Mouse (Mus musculus) ES-Bruce4 (cell line): ENCODE measurements around the gene Pipox.

Experiments
- CTCF ChIP-seq: IDR thresholded peaks from one replicate; pipeline ENCODE4 v1.8.1; 2011; ENCODE audit warnings: low read depth, low read length
- EP300 ChIP-seq: IDR thresholded peaks from 2 replicates; pipeline ENCODE4 v1.6.1; 2011; ENCODE audit warnings: low read depth, low read length; ENCODE audit not compliant: insufficient read depth
- POLR2A ChIP-seq: IDR thresholded peaks from one replicate; pipeline ENCODE4 v1.8.1; 2011; ENCODE audit warnings: low read length; ENCODE audit not compliant: insufficient read depth

DNA sequence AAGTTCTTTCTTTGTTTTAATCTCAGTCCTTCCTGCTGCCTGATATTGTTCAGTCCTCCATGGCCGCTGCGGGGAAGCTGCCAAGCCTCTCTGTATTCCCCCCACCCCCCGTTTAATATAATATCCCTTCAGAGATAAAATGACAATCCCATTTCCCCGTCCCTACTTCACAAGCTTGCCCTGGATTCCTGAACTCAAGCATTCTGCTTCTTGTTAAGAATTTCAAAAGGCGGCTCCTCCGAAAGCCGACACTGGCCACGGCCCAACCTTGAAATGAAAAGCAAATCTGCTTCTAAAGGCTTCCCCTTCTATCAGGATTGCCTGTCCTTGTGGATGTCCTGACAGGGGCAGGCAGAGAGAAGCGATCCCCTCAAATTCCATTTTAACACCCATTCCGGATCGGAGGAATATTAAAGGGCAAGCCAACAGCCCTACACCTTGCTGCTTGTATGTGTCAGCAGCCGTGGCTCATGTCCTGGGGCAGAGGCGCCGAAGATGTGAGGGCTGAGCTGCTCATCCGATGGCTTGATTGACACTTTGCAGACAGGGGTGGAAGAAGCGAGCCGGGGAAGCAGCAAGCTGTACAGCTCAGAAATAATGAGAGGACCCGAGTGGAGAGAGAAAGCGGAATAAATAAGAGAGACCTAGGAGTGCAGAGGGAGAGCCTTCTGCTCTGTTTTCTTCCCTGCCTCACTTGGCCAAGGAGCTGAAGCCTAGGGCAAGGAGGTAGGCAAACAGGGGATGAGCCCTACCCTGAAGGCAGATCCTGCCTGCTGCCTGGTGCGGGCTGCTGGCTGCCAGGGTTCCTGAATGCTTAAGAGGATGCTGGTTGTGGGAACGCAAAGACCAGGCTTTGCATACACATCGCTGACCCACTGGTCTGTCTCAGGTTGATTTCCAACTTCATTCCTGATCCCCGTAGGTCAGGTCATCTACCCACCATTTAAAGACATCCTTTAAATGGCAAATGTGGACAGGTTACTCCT is 3.2 kb upstream of the Pipox start:
- TF ChIP-seq POLR2A (no peak), CTCF (no peak), EP300 (no peak)
